Comparison of ENCODE assay signal across 25 mouse cellular contexts in the genomic region with DNA sequence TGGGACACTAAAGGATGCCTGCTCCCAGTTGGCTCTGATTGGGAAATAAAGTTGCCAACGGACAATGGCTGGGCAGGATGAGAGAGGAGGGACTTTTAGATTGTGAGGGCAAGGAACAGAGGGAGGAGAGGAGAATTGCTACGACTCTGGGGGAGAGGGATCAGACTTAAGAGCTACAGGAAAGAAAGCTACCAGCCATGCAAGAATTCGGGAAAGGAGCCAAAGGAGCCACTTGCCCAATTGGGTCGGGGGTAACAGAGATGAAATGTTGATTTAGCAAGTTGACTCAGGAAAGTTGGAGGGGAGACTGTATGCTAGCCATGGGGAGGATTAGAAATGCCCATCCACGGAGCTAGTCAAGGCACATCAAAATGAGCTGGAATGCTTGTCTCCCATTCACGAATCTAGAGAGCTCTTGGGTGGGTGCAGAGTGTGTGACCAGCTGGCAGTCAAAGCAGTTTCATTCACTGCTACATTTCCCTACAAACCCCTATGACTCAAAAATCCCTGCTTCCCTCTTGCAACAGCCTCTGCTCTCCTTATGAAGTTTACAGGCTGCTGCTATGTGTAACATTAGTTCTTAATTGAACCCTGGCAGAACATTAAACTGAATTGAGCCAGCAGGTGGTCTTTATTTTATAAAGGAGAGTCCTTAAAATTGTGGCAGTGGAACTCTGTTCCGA. TPM values are rescaled to one million over a fixed set of nuclear protein-coding genes. Genes with fewer than 3 reads are reported as not detected.
A peak's percentile ranks its signal among the peaks of the same experiment; 100 is the strongest.
DNase-seq lines count a peak whose midpoint lies in the region; ATAC-seq and TF ChIP-seq lines count a peak whose summit lies in the region.
"Had no signal": no experiment of that assay in that cellular context is flagged by ENCODE, and none has a peak within 500 bp of the region (broad histone marks: within the 10 kb centered on the region; RNA-seq: fewer than 3 reads in every experiment).

No protein-coding gene starts in this region.

- WGBS in lung, embryonic 14.5 days = 41% methylated on average over 7 of the region's 7 CpGs
- WGBS in limb, embryonic 13.5 days = 29% methylated on average over 7 of the region's 7 CpGs
- 52% methylated on average over 7 of the region's 7 CpGs for WGBS in stomach, postnatal 0 days
- WGBS in forebrain, embryonic 12.5 days = 57% methylated on average over 7 of the region's 7 CpGs

- no peak overlapping the region for H3K9ac ChIP-seq in lung, embryonic 14.5 days
- H3K9ac ChIP-seq in limb, embryonic 13.5 days = no peak overlapping the region
- no peak overlapping the region for H3K9ac ChIP-seq in stomach, postnatal 0 days (ENCODE audit: low read length)
- no peak overlapping the region for H3K9ac ChIP-seq in forebrain, embryonic 12.5 days
- H3K9ac ChIP-seq: embryonic facial prominence, embryonic 15.5 days; hindbrain, embryonic 12.5 days had no signal

- H3K27me3 ChIP-seq in lung, embryonic 14.5 days (ENCODE audit: insufficient read depth, low read length) = no peaks in the 10 kb centered on the region
- H3K27me3 ChIP-seq in limb, embryonic 13.5 days = 0 out of 2 replicates have a peak, but pooled peaks cover 12% of the 10 kb centered on the region
- no peaks in the 10 kb centered on the region for H3K27me3 ChIP-seq in stomach, postnatal 0 days (ENCODE audit: control insufficient read depth, insufficient read depth, low read length)
- 0 out of 2 replicates have a peak, but pooled peaks cover 3% of the 10 kb centered on the region for H3K27me3 ChIP-seq in forebrain, embryonic 12.5 days
- H3K27me3 ChIP-seq: embryonic facial prominence, embryonic 15.5 days; hindbrain, embryonic 12.5 days had no signal

- TF ChIP-seq CTCF in lung, embryonic 14.5 days (IDR thresholded peaks at IDR 0.05; ENCODE audit: low read depth) = no peak
- no peak for TF ChIP-seq CTCF in stomach, postnatal 0 days (IDR thresholded peaks at IDR 0.05; ENCODE audit: low read depth)

- no peaks in the 10 kb centered on the region for H3K36me3 ChIP-seq in lung, embryonic 14.5 days (ENCODE audit: insufficient read depth)
- no peaks in the 10 kb centered on the region for H3K36me3 ChIP-seq in limb, embryonic 13.5 days
- no peaks in the 10 kb centered on the region for H3K36me3 ChIP-seq in stomach, postnatal 0 days (ENCODE audit: control insufficient read depth, insufficient read depth, low read length)
- no peaks in the 10 kb centered on the region for H3K36me3 ChIP-seq in forebrain, embryonic 12.5 days (replicated peaks)
- H3K36me3 ChIP-seq: embryonic facial prominence, embryonic 15.5 days; G1E; heart, embryonic 10.5 days; hindbrain, embryonic 12.5 days had no signal

- peaks cover 5% of the 10 kb centered on the region for H3K4me1 ChIP-seq in lung, embryonic 14.5 days (ENCODE audit: insufficient read depth)
- peaks cover 30% of the 10 kb centered on the region for H3K4me1 ChIP-seq in limb, embryonic 13.5 days
- H3K4me1 ChIP-seq in stomach, postnatal 0 days (replicated peaks; ENCODE audit: control insufficient read depth, insufficient read depth) = no peaks in the 10 kb centered on the region
- no peaks in the 10 kb centered on the region for H3K4me1 ChIP-seq in forebrain, embryonic 12.5 days
- H3K4me1 ChIP-seq: embryonic facial prominence, embryonic 15.5 days; heart, embryonic 10.5 days; hindbrain, embryonic 12.5 days had no signal

- H3K4me3 ChIP-seq in lung, embryonic 14.5 days (ENCODE audit: low read depth, low read length) = no peak overlapping the region
- H3K4me3 ChIP-seq in limb, embryonic 13.5 days = no peak overlapping the region
- H3K4me3 ChIP-seq in stomach, postnatal 0 days (ENCODE audit: low read depth, low read length) = no peak overlapping the region
- no peak overlapping the region for H3K4me3 ChIP-seq in forebrain, embryonic 12.5 days (replicated peaks)
- H3K4me3 ChIP-seq: embryonic facial prominence, embryonic 15.5 days; heart, embryonic 10.5 days; hindbrain, embryonic 12.5 days had no signal

- H3K27ac ChIP-seq in lung, embryonic 14.5 days (ENCODE audit: low read depth) = no peak overlapping the region
- H3K27ac ChIP-seq in limb, embryonic 13.5 days = no peak overlapping the region
- no peak overlapping the region for H3K27ac ChIP-seq in stomach, postnatal 0 days (replicated peaks)
- H3K27ac ChIP-seq in forebrain, embryonic 12.5 days = no peak overlapping the region
- H3K27ac ChIP-seq: embryonic facial prominence, embryonic 15.5 days; heart, embryonic 10.5 days; hindbrain, embryonic 12.5 days had no signal

- no peak overlapping the region for H3K4me2 ChIP-seq in lung, embryonic 14.5 days
- 0 out of 2 replicates have a peak overlapping the region, but pooled peaks have one; percentile 1 for H3K4me2 ChIP-seq in limb, embryonic 13.5 days (replicated peaks)
- H3K4me2 ChIP-seq in stomach, postnatal 0 days (replicated peaks; ENCODE audit: low read depth) = no peak overlapping the region
- no peak overlapping the region for H3K4me2 ChIP-seq in forebrain, embryonic 12.5 days
- H3K4me2 ChIP-seq: embryonic facial prominence, embryonic 15.5 days; hindbrain, embryonic 12.5 days had no signal

- peak; percentile 21 for DNase-seq in lung, embryonic 14.5 days
- DNase-seq in lung, postnatal 36 days = no peak
- DNase-seq in NIH3T3 (ENCODE audit: low read depth) = peak; percentile 58
- peak; percentile 88 for DNase-seq in adipocyte (ENCODE audit: low spot score)
- DNase-seq in stomach, postnatal 0 days (ENCODE audit: low spot score) = no peak
- DNase-seq: adrenal gland, adult 8-10 months; adrenal gland, postnatal 36 days; cerebellum, adult 18-20 months; cerebellum, adult 9-11 months; embryo, embryonic 11 days; gastrocnemius, postnatal 14 days; heart, postnatal 10 days; heart, postnatal 4 days had no signal

- ATAC-seq in lung, embryonic 14.5 days (ENCODE audit: insufficient read depth) = no peak
- ATAC-seq in limb, embryonic 13.5 days (ENCODE audit: low FRiP score, low read depth) = peak; percentile 59
- ATAC-seq in frontal cortex, adult (ENCODE audit: low TSS enrichment) = no peak
- no peak for ATAC-seq in stomach, postnatal 0 days (ENCODE audit: low FRiP score, low TSS enrichment)
- ATAC-seq in forebrain, embryonic 12.5 days (ENCODE audit: low FRiP score) = no peak
- ATAC-seq: forebrain, embryonic 16.5 days; hindbrain, embryonic 16.5 days; inflammation-experienced regulatory T-cells, adult 6 months had no signal

- no peaks in the 10 kb centered on the region for H3K9me3 ChIP-seq in lung, embryonic 14.5 days (ENCODE audit: low read depth, low read length)
- H3K9me3 ChIP-seq in limb, embryonic 13.5 days = no peaks in the 10 kb centered on the region
- no peaks in the 10 kb centered on the region for H3K9me3 ChIP-seq in stomach, postnatal 0 days (ENCODE audit: control insufficient read depth, low read length)
- no peaks in the 10 kb centered on the region for H3K9me3 ChIP-seq in forebrain, embryonic 12.5 days
- H3K9me3 ChIP-seq: embryonic facial prominence, embryonic 15.5 days; heart, embryonic 10.5 days; hindbrain, embryonic 12.5 days had no signal

- no peak for TF ChIP-seq EP300 in stomach, postnatal 0 days (optimal IDR thresholded peaks at IDR 0.05)

RNA-seq across cellular contexts. Expression of gene Rtp1, which starts 30.1 kb away (rescaled TPM):
- polyA plus RNA-seq in lung, embryonic 14.5 days (2014; fragmentation: Nextera tagmentation; extraction: Ambion mirVana) = not detected in 2 replicates
- polyA plus RNA-seq in limb, embryonic 13.5 days (2015; fragmentation: Nextera tagmentation; extraction: Ambion mirVana) = not detected in 2 replicates
- polyA plus RNA-seq in stomach, postnatal 0 days (2015; fragmentation: Nextera tagmentation; extraction: Ambion mirVana) = 0.02 TPM in 1 of 2 replicates, not detected in the other
- polyA plus RNA-seq in forebrain, embryonic 12.5 days (2016; fragmentation: Nextera tagmentation; extraction: Ambion mirVana) = 0.42 and 0.94 TPM in 2 replicates
- polyA plus RNA-seq: embryonic facial prominence, embryonic 11.5 days; forebrain, embryonic 16.5 days; G1E; heart, embryonic 10.5 days; heart, embryonic 14.5 days; hindbrain, embryonic 12.5 days; inflammation-experienced regulatory T-cells, adult 6 months had no signal

Comparison
In these comparisons a context has a peak if more than half of its experiments do, and no peak if none do; other contexts are left out.
1. DNase-seq: peak in lung, embryonic 14.5 days (single experiment), NIH3T3 (single experiment) and adipocyte (single experiment); none in lung, postnatal 36 days (single experiment) and stomach, postnatal 0 days (single experiment).